Mouse (Mus musculus): ENCODE data around the gene Cdk7. TPM values are rescaled to one million over a fixed set of nuclear protein-coding genes. Genes with fewer than 3 reads are reported as not detected.

Cdk7 gene
- polyA plus RNA-seq, 1 experiment from 2014 or later = 88.4 TPM

DNA sequence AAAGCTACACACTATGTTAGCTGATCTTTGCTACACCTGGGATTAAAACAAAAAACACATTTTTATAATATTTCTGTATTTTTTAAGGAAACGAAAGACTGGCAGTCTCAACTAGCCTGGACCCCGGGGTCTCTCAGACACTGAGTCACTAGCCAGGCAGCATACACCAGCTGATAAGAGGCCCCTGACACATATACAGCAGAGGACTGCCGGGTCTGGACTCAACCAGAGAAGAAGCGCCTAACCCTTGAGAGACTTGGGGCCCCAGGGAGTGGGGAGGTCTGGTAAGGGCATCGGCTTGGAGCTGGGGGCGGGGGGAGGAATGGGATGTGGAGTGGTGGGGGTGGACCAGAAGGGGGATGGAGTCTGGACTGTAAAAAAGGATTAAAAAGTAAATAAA is 22.3 kb upstream of the Cdk7 start:
- H3K4me1 ChIP-seq (ENCODE audit: control insufficient read depth, insufficient read depth, low read length) = no peaks in the 10 kb centered on the region
- no peak overlapping the region for H3K9ac ChIP-seq (replicated peaks; ENCODE audit: low read depth, low read length)
- no peaks in the 10 kb centered on the region for H3K9me3 ChIP-seq (ENCODE audit: control insufficient read depth, low read depth, low read length)
- no peak overlapping the region for H3K4me2 ChIP-seq (replicated peaks; ENCODE audit: low read depth, low read length)
- 80% methylated on average over 6 of the region's 6 CpGs for WGBS
- no peak for ATAC-seq (ENCODE audit: insufficient number of reproducible peaks, insufficient read depth, low FRiP score, low read depth)
- H3K36me3 ChIP-seq (ENCODE audit: control insufficient read depth, insufficient read depth, low read length) = no peaks in the 10 kb centered on the region
- H3K27ac ChIP-seq (ENCODE audit: low read length) = no peak overlapping the region
- no peaks in the 10 kb centered on the region for H3K27me3 ChIP-seq (ENCODE audit: control insufficient read depth, insufficient read depth, low read length)
- H3K4me3 ChIP-seq (ENCODE audit: low read depth, low read length) = no peak overlapping the region

DNA sequence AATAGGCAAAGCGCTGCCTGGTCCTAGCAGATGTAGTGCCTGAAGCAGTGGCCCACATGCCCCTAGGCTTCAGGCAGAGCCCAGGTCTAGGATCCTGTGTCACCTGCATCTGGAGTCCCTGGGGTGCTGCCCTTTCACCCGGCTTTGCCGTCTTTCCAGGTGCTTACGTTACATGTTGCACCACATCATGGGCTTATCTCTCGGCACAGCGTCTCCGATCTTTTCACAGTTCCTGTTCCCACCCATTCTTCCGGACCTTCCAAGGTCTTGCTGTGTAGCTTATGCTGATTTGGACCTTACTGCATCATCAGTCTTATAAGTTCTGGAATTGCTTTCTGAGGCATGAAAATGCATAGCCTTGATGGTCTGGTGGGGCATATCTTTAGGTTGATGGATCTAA is 21.8 kb upstream of the Cdk7 start:
- Histone ChIP-seq H3K4me2 (replicated peaks; ENCODE audit: low read depth, low read length) (no peak overlapping the region), H3K4me3 (ENCODE audit: low read depth, low read length) (no peak overlapping the region), H3K27ac (ENCODE audit: low read length) (no peak overlapping the region), H3K9me3 (ENCODE audit: control insufficient read depth, low read depth, low read length) (no peaks in the 10 kb centered on the region), H3K36me3 (ENCODE audit: control insufficient read depth, insufficient read depth, low read length) (no peaks in the 10 kb centered on the region), H3K9ac (replicated peaks; ENCODE audit: low read depth, low read length) (no peak overlapping the region), H3K4me1 (ENCODE audit: control insufficient read depth, insufficient read depth, low read length) (no peaks in the 10 kb centered on the region), H3K27me3 (ENCODE audit: control insufficient read depth, insufficient read depth, low read length) (no peaks in the 10 kb centered on the region)
- ATAC-seq (ENCODE audit: insufficient number of reproducible peaks, insufficient read depth, low FRiP score, low read depth) = no peak
- 86% methylated on average over 8 of the region's 8 CpGs for WGBS

- no peak for ATAC-seq (ENCODE audit: insufficient number of reproducible peaks, insufficient read depth, low FRiP score, low read depth)
- Histone ChIP-seq H3K27me3 (ENCODE audit: control insufficient read depth, insufficient read depth, low read length) (no peaks in the 10 kb centered on the region), H3K9me3 (ENCODE audit: control insufficient read depth, low read depth, low read length) (no peaks in the 10 kb centered on the region), H3K4me1 (ENCODE audit: control insufficient read depth, insufficient read depth, low read length) (no peaks in the 10 kb centered on the region), H3K4me3 (ENCODE audit: low read depth, low read length) (no peak overlapping the region), H3K27ac (ENCODE audit: low read length) (no peak overlapping the region), H3K9ac (replicated peaks; ENCODE audit: low read depth, low read length) (no peak overlapping the region), H3K4me2 (replicated peaks; ENCODE audit: low read depth, low read length) (no peak overlapping the region), H3K36me3 (ENCODE audit: control insufficient read depth, insufficient read depth, low read length) (no peaks in the 10 kb centered on the region)
- 85% methylated on average over 3 of the region's 3 CpGs for WGBS
Measured at GRCm38 (mm10) chr13:100751402-100751801, 20.7 kb upstream of the Cdk7 start.

- Histone ChIP-seq H3K4me2 (replicated peaks; ENCODE audit: low read depth, low read length) (no peak overlapping the region), H3K4me1 (ENCODE audit: control insufficient read depth, insufficient read depth, low read length) (no peaks in the 10 kb centered on the region), H3K4me3 (ENCODE audit: low read depth, low read length) (no peak overlapping the region), H3K36me3 (ENCODE audit: control insufficient read depth, insufficient read depth, low read length) (no peaks in the 10 kb centered on the region), H3K27me3 (ENCODE audit: control insufficient read depth, insufficient read depth, low read length) (no peaks in the 10 kb centered on the region), H3K27ac (ENCODE audit: low read length) (no peak overlapping the region), H3K9me3 (ENCODE audit: control insufficient read depth, low read depth, low read length) (no peaks in the 10 kb centered on the region), H3K9ac (replicated peaks; ENCODE audit: low read depth, low read length) (no peak overlapping the region)
- WGBS = 75% methylated on average over 5 of the region's 5 CpGs
- ATAC-seq (ENCODE audit: insufficient number of reproducible peaks, insufficient read depth, low FRiP score, low read depth) = no peak
Measured at GRCm38 (mm10) chr13:100750799-100751198, 20.1 kb upstream of the Cdk7 start.

DNA sequence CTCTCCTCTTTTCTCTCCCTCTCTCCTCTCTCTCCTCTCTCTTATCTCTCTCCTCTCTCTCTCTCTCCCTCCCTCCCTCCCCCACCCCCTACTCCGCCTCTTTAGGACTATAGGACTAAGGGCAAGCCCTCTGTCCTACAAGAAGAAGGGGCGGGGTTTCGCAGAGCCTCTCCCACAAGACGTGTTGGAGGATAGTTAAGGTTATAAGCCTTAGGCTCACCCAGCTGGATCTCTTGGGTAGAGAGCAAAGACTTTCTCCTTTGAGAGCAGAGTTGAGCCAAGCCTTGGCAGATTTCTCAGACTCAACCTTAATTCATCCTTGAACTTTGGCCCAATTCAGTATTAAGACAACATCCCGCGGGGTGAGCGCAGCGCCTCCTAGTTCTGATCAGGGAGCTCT is 17.9 kb upstream of the Cdk7 start:
- no peaks in the 10 kb centered on the region for H3K9me3 ChIP-seq (ENCODE audit: control insufficient read depth, low read depth, low read length)
- 52% methylated on average over 8 of the region's 8 CpGs for WGBS
- ATAC-seq (ENCODE audit: insufficient number of reproducible peaks, insufficient read depth, low FRiP score, low read depth) = no peak
- no peaks in the 10 kb centered on the region; the same call in 1 of the 2 replicates for H3K4me1 ChIP-seq (ENCODE audit: control insufficient read depth, insufficient read depth, low read length)
- H3K36me3 ChIP-seq (ENCODE audit: control insufficient read depth, insufficient read depth, low read length) = no peaks in the 10 kb centered on the region
- H3K4me2 ChIP-seq (replicated peaks; ENCODE audit: low read depth, low read length) = no peak overlapping the region
- H3K9ac ChIP-seq (replicated peaks; ENCODE audit: low read depth, low read length) = no peak overlapping the region
- H3K27ac ChIP-seq (ENCODE audit: low read length) = no peak overlapping the region
- H3K27me3 ChIP-seq (ENCODE audit: control insufficient read depth, insufficient read depth, low read length) = no peaks in the 10 kb centered on the region
- H3K4me3 ChIP-seq (ENCODE audit: low read depth, low read length) = no peak overlapping the region

DNA sequence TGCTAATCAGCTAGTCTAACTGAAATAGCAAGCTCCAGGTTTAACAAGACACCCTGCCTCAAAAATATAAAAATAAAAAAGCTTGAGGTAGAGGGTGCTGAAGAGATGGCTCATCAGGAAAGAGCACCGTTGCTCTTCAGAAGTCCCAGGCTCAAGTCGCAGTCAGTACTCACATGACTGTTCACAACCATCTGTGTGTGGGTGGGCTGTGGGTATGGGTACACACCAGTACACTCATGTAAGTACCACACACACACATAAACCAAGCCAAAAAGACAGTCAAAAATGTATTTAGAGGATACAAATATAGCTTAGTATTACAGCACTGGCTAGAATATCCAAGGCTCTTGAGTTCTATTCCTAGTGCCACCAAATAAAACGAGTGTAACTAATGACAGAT is 15.4 kb upstream of the Cdk7 start:
- no peak overlapping the region for H3K4me3 ChIP-seq (ENCODE audit: low read depth, low read length)
- peaks cover 7% of the 10 kb centered on the region for H3K4me1 ChIP-seq (ENCODE audit: control insufficient read depth, insufficient read depth, low read length)
- H3K9ac ChIP-seq (replicated peaks; ENCODE audit: low read depth, low read length) = no peak overlapping the region
- H3K4me2 ChIP-seq (replicated peaks; ENCODE audit: low read depth, low read length) = no peak overlapping the region
- H3K9me3 ChIP-seq (ENCODE audit: control insufficient read depth, low read depth, low read length) = no peaks in the 10 kb centered on the region
- 86% methylated on average over 3 of the region's 3 CpGs for WGBS
- H3K27ac ChIP-seq (ENCODE audit: low read length) = no peak overlapping the region
- no peak for ATAC-seq (ENCODE audit: insufficient number of reproducible peaks, insufficient read depth, low FRiP score, low read depth)
- no peaks in the 10 kb centered on the region for H3K27me3 ChIP-seq (ENCODE audit: control insufficient read depth, insufficient read depth, low read length)
- no peaks in the 10 kb centered on the region for H3K36me3 ChIP-seq (ENCODE audit: control insufficient read depth, insufficient read depth, low read length)

GRCm38 (mm10) chr13:100744036-100744744 is 13.5 kb upstream of the Cdk7 start, which contains the start of gene Mrps36:
Mrps36 (minus strand) TSS chr13:100744659.
- peaks cover 7% of the 10 kb centered on the region for H3K4me1 ChIP-seq (ENCODE audit: control insufficient read depth, insufficient read depth, low read length)
- under 1% methylated on average over 51 of the region's 52 CpGs for WGBS
- peak within 1 kb of the TSS; percentile 85 for H3K4me3 ChIP-seq (ENCODE audit: low read depth, low read length)
- H3K4me2 ChIP-seq (replicated peaks; ENCODE audit: low read depth, low read length) = peak within 1 kb of the TSS; percentile 59
- H3K27me3 ChIP-seq (ENCODE audit: control insufficient read depth, insufficient read depth, low read length) = no peaks in the 10 kb centered on the region
- no peaks in the 10 kb centered on the region for H3K36me3 ChIP-seq (ENCODE audit: control insufficient read depth, insufficient read depth, low read length)
- H3K9me3 ChIP-seq (ENCODE audit: control insufficient read depth, low read depth, low read length) = no peaks in the 10 kb centered on the region
- peak within 1 kb of the TSS; percentile 96 for H3K27ac ChIP-seq (ENCODE audit: low read length)
- ATAC-seq (ENCODE audit: insufficient number of reproducible peaks, insufficient read depth, low FRiP score, low read depth) = peak; percentile 93
- peak within 1 kb of the TSS; percentile 81 for H3K9ac ChIP-seq (replicated peaks; ENCODE audit: low read depth, low read length)

DNA sequence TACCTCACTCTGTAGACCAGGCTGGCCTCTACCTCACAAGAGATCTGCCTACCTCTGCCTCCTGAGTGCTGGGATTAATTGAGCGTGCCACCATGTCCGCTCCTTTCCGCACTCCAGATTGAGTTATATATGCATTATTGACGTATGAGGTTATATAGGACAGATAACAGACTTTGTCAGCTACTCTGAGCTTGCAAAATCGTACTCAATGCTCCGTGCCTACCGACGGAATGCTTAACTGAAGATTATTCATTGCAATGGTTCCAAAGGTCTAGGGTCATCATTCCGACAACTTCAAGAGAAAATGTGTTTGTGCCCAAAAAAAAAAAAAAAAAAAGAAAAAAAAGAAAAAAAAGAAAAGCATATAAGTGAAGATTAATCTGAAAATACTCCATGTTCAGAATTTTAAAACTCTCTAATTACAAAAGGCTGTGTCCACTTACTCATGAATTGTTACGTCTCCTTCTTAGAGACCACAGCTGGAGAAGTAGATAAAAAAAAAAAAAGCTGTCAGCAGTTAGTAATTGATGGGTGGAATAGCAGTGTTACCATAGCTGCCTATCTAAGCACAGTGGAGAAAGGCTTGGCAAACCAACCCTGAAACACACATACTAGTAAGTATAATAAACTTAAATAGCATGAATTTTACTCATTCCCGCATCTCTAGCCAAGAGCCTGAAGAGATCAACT is 12.8 kb upstream of the Cdk7 start:
- peak; percentile 40 for ATAC-seq (ENCODE audit: insufficient number of reproducible peaks, insufficient read depth, low FRiP score, low read depth)
- Histone ChIP-seq H3K36me3 (ENCODE audit: control insufficient read depth, insufficient read depth, low read length) (no peaks in the 10 kb centered on the region), H3K9me3 (ENCODE audit: control insufficient read depth, low read depth, low read length) (no peaks in the 10 kb centered on the region), H3K4me1 (ENCODE audit: control insufficient read depth, insufficient read depth, low read length) (peaks cover 7% of the 10 kb centered on the region), H3K4me3 (ENCODE audit: low read depth, low read length) (peak overlapping the region; percentile 85), H3K27ac (ENCODE audit: low read length) (peak overlapping the region; percentile 96), H3K4me2 (replicated peaks; ENCODE audit: low read depth, low read length) (peak overlapping the region; percentile 59), H3K9ac (replicated peaks; ENCODE audit: low read depth, low read length) (no peak overlapping the region), H3K27me3 (ENCODE audit: control insufficient read depth, insufficient read depth, low read length) (no peaks in the 10 kb centered on the region)
- WGBS = 46% methylated on average over 11 of the region's 11 CpGs

Data from stomach, embryonic 14.5 days (tissue).